Mouse (Mus musculus): Measurements from ENCODE around the gene Gpr37l1. TPM values are rescaled to one million over a fixed set of nuclear protein-coding genes. Genes with fewer than 3 reads are reported as not detected.

Gpr37l1 gene
- polyA plus RNA-seq, 1 experiment from 2014 or later: not detected

Other genes with a start within 250 kb of the Gpr37l1 start
- 1.9 and 2.2 TPM in 2 replicates for gene Ppp1r12b, start 211.7 kb downstream of the Gpr37l1 start, polyA plus RNA-seq (2015; fragmentation: Nextera tagmentation; extraction: Ambion mirVana)
- 44.2 and 44.9 TPM in 2 replicates for gene Ube2t, start 205.1 kb downstream of the Gpr37l1 start, polyA plus RNA-seq (2015; fragmentation: Nextera tagmentation; extraction: Ambion mirVana)
- 0.05 and 0.15 TPM in 2 replicates for gene Lgr6, start 62.4 kb downstream of the Gpr37l1 start, polyA plus RNA-seq (2015; fragmentation: Nextera tagmentation; extraction: Ambion mirVana)
- gene Ptpn7, start 35.0 kb downstream of the Gpr37l1 start, polyA plus RNA-seq (2015; fragmentation: Nextera tagmentation; extraction: Ambion mirVana): 16.0 and 17.9 TPM in 2 replicates
- 8.9 and 10.5 TPM in 2 replicates for gene Arl8a, start 20.9 kb downstream of the Gpr37l1 start, polyA plus RNA-seq (2015; fragmentation: Nextera tagmentation; extraction: Ambion mirVana)
- gene Elf3, start 90.9 kb upstream of the Gpr37l1 start, polyA plus RNA-seq (2015; fragmentation: Nextera tagmentation; extraction: Ambion mirVana): 1.2 and 1.5 TPM in 2 replicates
- gene Rnpep, start 116.4 kb upstream of the Gpr37l1 start, polyA plus RNA-seq (2015; fragmentation: Nextera tagmentation; extraction: Ambion mirVana): 29.4 and 31.4 TPM in 2 replicates
- gene Timm17a, start 146.1 kb upstream of the Gpr37l1 start, polyA plus RNA-seq (2015; fragmentation: Nextera tagmentation; extraction: Ambion mirVana): 203 and 204 TPM in 2 replicates
- gene Lmod1, start 157.1 kb upstream of the Gpr37l1 start, polyA plus RNA-seq (2015; fragmentation: Nextera tagmentation; extraction: Ambion mirVana): 0.09 and 0.10 TPM in 2 replicates
- gene Shisa4, start 207.6 kb upstream of the Gpr37l1 start, polyA plus RNA-seq (2015; fragmentation: Nextera tagmentation; extraction: Ambion mirVana): 2.4 and 2.9 TPM in 2 replicates

All from liver, embryonic 13.5 days (tissue).